Mouse (Mus musculus) erythroblast, embryonic 14.5 days (primary cell): ENCODE results near the gene Gm5483.
"Not testable (repeated sequence)": the region's sequence is repeated elsewhere in the genome, so short reads cannot be mapped to it uniquely, and the experiment has no call there.

Experiments used
- GATA1 ChIP-seq: IDR thresholded peaks from 2 replicates; pipeline ENCODE4 v1.6.1; 2012; ENCODE audit warnings: low read length, inconsistent platforms, mixed read lengths
- TAL1 ChIP-seq: IDR thresholded peaks from 3 replicates; pipeline ENCODE4 v1.6.1; 2012; ENCODE audit warnings: low read length, inconsistent platforms, mixed read lengths

- not testable (repeated sequence) for TF ChIP-seq TAL1, GATA1
These were observed at the start of gene Gm5483 for GRCm38 (mm10) chr16:36183912-36184311.
